Mouse (Mus musculus) myocyte (in vitro differentiated cells): Measurements from ENCODE around the gene Mxi1. TPM values are rescaled to one million over a fixed set of nuclear protein-coding genes. Genes with fewer than 3 reads are reported as not detected.

ENCODE experiments used
- H3K27me3 ChIP-seq: one replicate; pipeline ENCODE4 v1.6.1; 2011; ENCODE audit not compliant: control insufficient read depth, insufficient read depth, insufficient read length
- H3K36me3 ChIP-seq: one replicate; pipeline ENCODE4 v1.6.1; 2011; ENCODE audit not compliant: control insufficient read depth, insufficient read depth
- H3K4me2 ChIP-seq: one replicate; pipeline ENCODE4 v1.6.1; 2011; ENCODE audit warnings: low read depth, control low read depth
- H3K4me3 ChIP-seq: one replicate; pipeline ENCODE4 v1.5.1; 2011; ENCODE audit warnings: mild to moderate bottlenecking, control low read depth, moderate library complexity
- H3K79me2 ChIP-seq: one replicate; pipeline ENCODE4 v1.6.1; 2011; ENCODE audit not compliant: control insufficient read depth, insufficient read depth
- H3ac ChIP-seq: one replicate; pipeline ENCODE4 v1.6.1; 2011; ENCODE audit not compliant: control insufficient read depth, insufficient read length
- CEBPB ChIP-seq: IDR thresholded peaks from 2 replicates; pipeline ENCODE4 v1.6.1; 2011; ENCODE audit warnings: mild to moderate bottlenecking, moderate library complexity; ENCODE audit not compliant: poor library complexity, insufficient read depth, severe bottlenecking
- E2F4 ChIP-seq: IDR thresholded peaks from one replicate; pipeline ENCODE4 v1.6.1; 2011; ENCODE audit warnings: mild to moderate bottlenecking, control low read depth, moderate library complexity; ENCODE audit not compliant: insufficient read depth
- MAX ChIP-seq: IDR thresholded peaks from one replicate; pipeline ENCODE4 v1.6.1; 2011; ENCODE audit warnings: low read depth, mild to moderate bottlenecking, control low read depth
- MYOD1 ChIP-seq, 3 experiments: IDR thresholded peaks; one replicate each; pipeline ENCODE4 v1.6.1; 2011; ENCODE audit warnings: control low read depth in 2 of 3, low read depth in 2 of 3, mild to moderate bottlenecking in 2 of 3, moderate library complexity in 1 of 3; ENCODE audit not compliant: insufficient read length in 2 of 3, control insufficient read depth in 1 of 3
- MYOG ChIP-seq, 3 experiments: IDR thresholded peaks; one replicate each; pipeline ENCODE4 v1.6.1; 2011; ENCODE audit warnings: control low read depth in 2 of 3, low read depth in 2 of 3, mild to moderate bottlenecking in 2 of 3; ENCODE audit not compliant: insufficient read length in 2 of 3, control insufficient read depth in 1 of 3, insufficient read depth in 1 of 3
- POLR2A ChIP-seq: IDR thresholded peaks from one replicate; pipeline ENCODE4 v1.6.1; 2011; ENCODE audit warnings: low read depth, mild to moderate bottlenecking, control low read depth, moderate library complexity; ENCODE audit not compliant: insufficient read length
- POLR2AphosphoS2 ChIP-seq: IDR thresholded peaks from one replicate; pipeline ENCODE4 v1.6.1; 2011; ENCODE audit warnings: low read depth, control low read depth; ENCODE audit not compliant: insufficient read length
- REST ChIP-seq: IDR thresholded peaks from one replicate; pipeline ENCODE4 v1.6.1; 2011; ENCODE audit warnings: mild to moderate bottlenecking, control low read depth, moderate library complexity; ENCODE audit not compliant: insufficient read depth, insufficient read length
- SRF ChIP-seq: IDR thresholded peaks from one replicate; pipeline ENCODE4 v1.6.1; 2011; ENCODE audit warnings: low read depth; ENCODE audit not compliant: control insufficient read depth, insufficient read length
- TCF12 ChIP-seq: IDR thresholded peaks from one replicate; pipeline ENCODE4 v1.6.1; 2011; ENCODE audit warnings: mild to moderate bottlenecking, control low read depth; ENCODE audit not compliant: poor library complexity, insufficient read depth, severe bottlenecking
- TCF3 ChIP-seq: IDR thresholded peaks from one replicate; pipeline ENCODE4 v1.6.1; 2011; ENCODE audit warnings: low read depth, control low read depth; ENCODE audit not compliant: insufficient read length
- USF1 ChIP-seq: IDR thresholded peaks from one replicate; pipeline ENCODE4 v1.6.1; 2011; ENCODE audit warnings: low read depth, mild to moderate bottlenecking, control low read depth, moderate library complexity
- polyA plus RNA-seq: library from polyadenylated mRNA; unstranded; fragments of >200 nt; fragmentation: generic; extraction: Trizol; gene quantifications from one replicate; pipeline ENCODE4 v1.2.1, GENCODE M21; 2012; ENCODE audit warnings: missing spikeins

Gene Mxi1
- polyA plus RNA-seq, 1 experiment: 11.9 TPM

GRCm38 (mm10) chr19:53282571-53282970 lies 27.7 kb upstream of the Mxi1 start:
- no peaks in the 10 kb centered on the region for H3K36me3 ChIP-seq
- no peak for TF ChIP-seq E2F4
- no peak for TF ChIP-seq SRF
- TF ChIP-seq TCF3: no peak
- no peak overlapping the region for H3ac ChIP-seq
- H3K79me2 ChIP-seq: no peaks in the 10 kb centered on the region
- no peak overlapping the region for H3K4me3 ChIP-seq
- no peaks in the 10 kb centered on the region for H3K27me3 ChIP-seq
- H3K4me2 ChIP-seq: no peak overlapping the region

- H3ac ChIP-seq: no peak overlapping the region
- no peaks in the 10 kb centered on the region for H3K27me3 ChIP-seq
- no peaks in the 10 kb centered on the region for H3K79me2 ChIP-seq
- no peak for TF ChIP-seq TCF12
- TF ChIP-seq REST: no peak
- TF ChIP-seq POLR2AphosphoS2: no peak
- TF ChIP-seq SRF: no peak
- no peak overlapping the region for H3K4me2 ChIP-seq
- H3K4me3 ChIP-seq: no peak overlapping the region
- no peaks in the 10 kb centered on the region for H3K36me3 ChIP-seq
These were observed 26.6 kb upstream of the Mxi1 start for GRCm38 (mm10) chr19:53283742-53284141.

GRCm38 (mm10) chr19:53284268-53285208 lies 25.8 kb upstream of the Mxi1 start:
- Histone ChIP-seq H3K36me3 (no peaks in the 10 kb centered on the region), H3K4me2 (no peak overlapping the region), H3K79me2 (no peaks in the 10 kb centered on the region), H3K4me3 (no peak overlapping the region), H3ac (no peak overlapping the region), H3K27me3 (no peaks in the 10 kb centered on the region)
- TF ChIP-seq REST (no peak), USF1 (no peak), MYOD1 (IDR thresholded peaks at IDR 0.05; ENCODE audit: control insufficient read depth in 1 of 3, insufficient read length in 2 of 3, low read depth in 2 of 3) (no peak), TCF3 (no peak), CEBPB (no peak), POLR2AphosphoS2 (no peak), MYOG (IDR thresholded peaks at IDR 0.05; ENCODE audit: control insufficient read depth in 1 of 3, insufficient read depth in 1 of 3, insufficient read length in 2 of 3, low read depth in 2 of 3) (no peak), MAX (no peak), TCF12 (no peak), SRF (no peak), E2F4 (no peak), POLR2A (no peak)

GRCm38 (mm10) chr19:53296331-53297254 lies 13.7 kb upstream of the Mxi1 start:
- no peak overlapping the region for H3K4me2 ChIP-seq
- H3ac ChIP-seq: no peak overlapping the region
- no peaks in the 10 kb centered on the region for H3K36me3 ChIP-seq
- no peaks in the 10 kb centered on the region for H3K79me2 ChIP-seq
- TF ChIP-seq CEBPB: no peak
- no peak for TF ChIP-seq TCF3
- no peak for TF ChIP-seq E2F4
- TF ChIP-seq POLR2AphosphoS2: no peak
- TF ChIP-seq USF1: no peak
- TF ChIP-seq MYOG (IDR thresholded peaks at IDR 0.05; ENCODE audit: control insufficient read depth in 1 of 3, insufficient read depth in 1 of 3, insufficient read length in 2 of 3, low read depth in 2 of 3): no peak
- TF ChIP-seq MAX: no peak
- TF ChIP-seq TCF12: no peak
- TF ChIP-seq MYOD1 (IDR thresholded peaks at IDR 0.05; ENCODE audit: control insufficient read depth in 1 of 3, insufficient read length in 2 of 3, low read depth in 2 of 3): no peak
- no peak for TF ChIP-seq SRF
- no peak for TF ChIP-seq POLR2A
- TF ChIP-seq REST: no peak
- H3K27me3 ChIP-seq: no peaks in the 10 kb centered on the region
- H3K4me3 ChIP-seq: no peak overlapping the region
